Mouse (Mus musculus) duodenum, adult 2 months (tissue): ENCODE results near the gene Abca8b. TPM values are rescaled to one million over a fixed set of nuclear protein-coding genes. Genes with fewer than 3 reads are reported as not detected.

ENCODE experiments used
- polyA plus RNA-seq: library from polyadenylated mRNA; depleted of rRNA; stranded (reverse); fragments of >200 nt; gene quantifications from 2 replicates; pipeline ENCODE4 v1.2.3, GENCODE M21; 2012; ENCODE audit warnings: low replicate concordance; rRNA removed

Abca8b gene
- 0.05 and 0.08 TPM in 2 replicates for polyA plus RNA-seq

GRCm38 (mm10) chr11:109995624-109996023, at the start of gene Abca8b:
Gene Abca8b (minus strand): TSS chr11:109995845.

Other genes starting within 250 kb of the Abca8b start
- not detected in 2 replicates for gene 1700012B07Rik, start 167.8 kb downstream of the Abca8b start, polyA plus RNA-seq
- gene Abca8a, start 100.1 kb upstream of the Abca8b start, polyA plus RNA-seq: 0.47 and 0.92 TPM in 2 replicates
- gene Abca9, start 172.4 kb upstream of the Abca8b start, polyA plus RNA-seq: 0.06 and 0.09 TPM in 2 replicates